Mouse (Mus musculus) T-cell, adult 66 days (primary cell): ENCODE results near the gene Myo7a. TPM values are rescaled to one million over a fixed set of nuclear protein-coding genes. Genes with fewer than 3 reads are reported as not detected.

Experiments used
- total RNA-seq, 2 experiments: library from RNA; stranded (reverse); gene quantifications; 3 replicates in 1 of 2; 4 replicates in 1 of 2; pipeline ENCODE4 v1.2.4; 2023

Gene Myo7a
- total RNA-seq, result 1 to 10 TPM; 5.0 to 6.7 TPM

GRCm38 (mm10) chr7:98119179-98119960 is at the start of gene Myo7a:
Gene Myo7a (minus strand): TSS chr7:98119524.

GRCm38 (mm10) chr7:98145402-98145801 is 26.1 kb upstream of the Myo7a start, which contains the start of gene Omp:
Gene Omp (minus strand): TSS chr7:98145502.

Other genes starting within 250 kb of the Myo7a start
- gene Gdpd4, start 199.6 kb downstream of the Myo7a start, total RNA-seq, result not detected
- under 1 TPM in 1 of 2 experiments, not detected in 1; 0.41 TPM for gene Omp, start 26.0 kb upstream of the Myo7a start, total RNA-seq
- under 1 TPM; 0.33 to 0.96 TPM for gene Capn5, start 58.8 kb upstream of the Myo7a start, total RNA-seq
- gene B3gnt6, start 80.0 kb upstream of the Myo7a start, total RNA-seq, result under 1 TPM in 1 of 2 experiments, not detected in 1; 0.33 TPM
- gene Acer3, start 201.7 kb upstream of the Myo7a start, total RNA-seq, result 1 to 10 TPM; 6.8 TPM
- under 1 TPM in 1 of 2 experiments, not detected in 1; 0.26 TPM for gene Tsku, start 241.8 kb upstream of the Myo7a start, total RNA-seq